Mouse (Mus musculus): ENCODE measurements around the gene Alg9. TPM values are rescaled to one million over a fixed set of nuclear protein-coding genes. Genes with fewer than 3 reads are reported as not detected.

Alg9 gene
- polyA plus RNA-seq, 1 experiment from 2014 or later = 44.3 TPM

DNA sequence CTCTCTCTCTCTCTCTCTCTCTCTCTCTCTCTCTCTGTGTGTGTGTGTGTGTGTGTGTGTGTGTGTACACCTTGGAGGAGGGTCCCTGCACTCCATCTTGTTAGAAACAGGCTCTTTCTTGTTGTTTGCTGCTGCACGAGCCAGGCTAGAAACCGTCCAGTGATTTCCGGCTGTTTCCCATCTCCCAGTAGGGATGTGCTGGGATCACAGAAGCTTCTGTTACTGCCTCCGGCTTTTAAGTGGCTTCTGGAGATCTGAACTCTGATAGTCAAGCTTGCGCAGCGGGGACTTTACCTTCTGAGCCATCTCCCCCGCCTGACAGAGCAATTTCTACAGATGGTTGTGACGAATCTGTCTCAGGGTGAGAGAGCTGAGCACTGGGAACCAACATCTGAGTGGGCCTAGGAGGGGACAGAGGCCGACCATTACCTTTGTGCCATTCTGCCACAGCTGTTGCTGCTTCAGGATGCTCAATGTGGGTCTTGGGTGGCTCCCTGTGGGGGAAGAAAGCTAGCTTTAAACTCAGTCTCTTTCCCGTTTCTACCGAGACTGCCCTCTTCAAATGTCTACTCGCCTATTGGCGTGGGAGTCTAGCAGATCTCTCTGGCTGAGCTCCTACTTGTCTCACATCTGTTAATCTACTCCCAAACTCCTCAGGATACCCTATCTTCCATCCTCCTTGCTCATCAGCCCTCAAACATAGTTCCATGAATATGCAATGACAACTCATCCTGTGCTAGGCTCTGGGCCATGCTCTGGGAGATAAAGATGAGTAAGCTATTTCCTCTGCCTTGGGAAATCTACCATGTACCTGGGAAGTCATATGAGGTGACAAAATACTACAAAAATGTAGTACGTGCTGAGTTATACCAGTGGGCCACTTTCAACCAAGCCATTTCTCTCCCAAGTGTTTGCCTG, 33.7 kb upstream of the Alg9 start:
- no peak overlapping the region for H3K4me3 ChIP-seq (ENCODE audit: low read length)
- no peak overlapping the region for H3K9ac ChIP-seq (replicated peaks; ENCODE audit: low read length)
- no peak for ATAC-seq (ENCODE audit: low FRiP score, low TSS enrichment)
- WGBS = 88% methylated on average over 14 of the region's 14 CpGs
- H3K36me3 ChIP-seq (ENCODE audit: insufficient read depth, low read length) = no peaks in the 10 kb centered on the region
- no peak overlapping the region for H3K27ac ChIP-seq (ENCODE audit: low read length)
- no peaks in the 10 kb centered on the region for H3K9me3 ChIP-seq (ENCODE audit: low read length)
- peaks cover 11% of the 10 kb centered on the region for H3K4me1 ChIP-seq (ENCODE audit: insufficient read depth, low read length)
- no peak overlapping the region for H3K4me2 ChIP-seq (replicated peaks; ENCODE audit: low read depth, low read length)
- H3K27me3 ChIP-seq (ENCODE audit: insufficient read depth, low read length) = no peaks in the 10 kb centered on the region

DNA sequence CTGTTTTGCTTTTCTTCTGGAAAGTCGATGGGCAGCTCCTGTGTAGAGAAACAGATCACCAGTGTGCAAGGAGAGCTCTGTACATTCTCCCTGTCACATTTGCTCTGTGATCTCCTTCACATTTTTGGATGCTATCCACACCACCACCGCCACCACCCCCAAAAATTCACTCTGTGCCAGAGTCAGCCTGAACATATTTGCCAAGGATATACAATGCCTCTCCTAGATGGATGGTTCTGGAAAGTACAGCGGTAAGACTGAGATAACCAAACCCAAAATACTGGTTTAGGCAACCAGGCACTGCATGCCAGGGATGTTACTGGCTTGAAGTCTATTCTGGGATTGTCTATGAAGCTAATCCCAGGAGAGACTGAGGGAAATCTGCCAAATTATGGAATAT, 32.6 kb upstream of the Alg9 start:
- Histone ChIP-seq H3K4me1 (ENCODE audit: insufficient read depth, low read length) (peaks cover 11% of the 10 kb centered on the region), H3K36me3 (ENCODE audit: insufficient read depth, low read length) (no peaks in the 10 kb centered on the region), H3K9me3 (ENCODE audit: low read length) (no peaks in the 10 kb centered on the region), H3K27me3 (ENCODE audit: insufficient read depth, low read length) (no peaks in the 10 kb centered on the region), H3K4me2 (replicated peaks; ENCODE audit: low read depth, low read length) (no peak overlapping the region), H3K4me3 (ENCODE audit: low read length) (no peak overlapping the region), H3K9ac (replicated peaks; ENCODE audit: low read length) (no peak overlapping the region), H3K27ac (ENCODE audit: low read length) (no peak overlapping the region)
- ATAC-seq (ENCODE audit: low FRiP score, low TSS enrichment) = no peak
- 82% methylated on average over 3 of the region's 3 CpGs for WGBS

DNA sequence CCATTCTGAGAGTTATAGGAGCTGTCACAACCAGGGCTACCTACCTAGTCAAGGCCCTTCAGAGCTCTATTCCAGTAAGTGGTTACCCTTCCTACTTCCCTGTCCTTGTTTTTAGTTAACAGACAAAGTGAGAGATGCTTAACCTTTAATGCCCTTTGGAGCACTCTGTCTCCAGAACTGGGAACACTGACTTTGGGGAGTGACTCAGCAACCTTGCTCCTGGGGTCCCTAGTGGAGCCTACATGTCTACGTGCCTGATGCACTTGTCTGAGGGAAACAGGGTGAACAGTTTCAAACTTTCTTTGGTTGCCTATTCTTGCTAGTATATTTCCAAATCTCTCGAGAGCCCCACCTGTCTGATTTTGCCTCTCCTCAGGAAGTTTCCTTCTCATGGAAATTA, 32.1 kb upstream of the Alg9 start:
- Histone ChIP-seq H3K36me3 (ENCODE audit: insufficient read depth, low read length) (no peaks in the 10 kb centered on the region), H3K27me3 (ENCODE audit: insufficient read depth, low read length) (no peaks in the 10 kb centered on the region)
- 74% methylated on average over 2 of the region's 2 CpGs for WGBS

DNA sequence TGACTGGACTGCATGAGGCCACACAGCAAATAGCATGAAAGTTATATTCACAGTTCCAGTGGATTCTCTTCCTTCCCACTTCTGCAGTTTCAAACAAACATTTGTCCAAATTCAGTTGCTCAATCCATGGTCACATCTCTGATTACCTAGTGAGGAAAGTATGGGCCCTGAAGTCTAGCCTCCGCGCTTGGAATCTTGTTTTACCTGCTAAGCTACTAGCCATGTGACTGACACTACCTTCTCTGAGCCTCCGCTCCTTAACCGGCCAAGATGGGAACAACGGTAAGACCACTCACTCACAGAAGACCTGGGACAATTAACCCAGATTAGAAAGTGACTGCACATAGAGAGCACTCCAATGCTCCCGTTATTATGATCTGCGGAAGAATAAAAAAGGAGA, 29.0 kb upstream of the Alg9 start:
- Histone ChIP-seq H3K9me3 (ENCODE audit: low read length) (no peaks in the 10 kb centered on the region), H3K9ac (replicated peaks; ENCODE audit: low read length) (peak overlapping the region; percentile 74), H3K4me1 (ENCODE audit: insufficient read depth, low read length) (0 out of 2 replicates have a peak, but pooled peaks cover 6% of the 10 kb centered on the region), H3K27me3 (ENCODE audit: insufficient read depth, low read length) (no peaks in the 10 kb centered on the region), H3K36me3 (ENCODE audit: insufficient read depth, low read length) (no peaks in the 10 kb centered on the region), H3K27ac (ENCODE audit: low read length) (peak overlapping the region; percentile 88), H3K4me2 (replicated peaks; ENCODE audit: low read depth, low read length) (peak overlapping the region; percentile 62), H3K4me3 (ENCODE audit: low read length) (peak overlapping the region; percentile 58)
- ATAC-seq (ENCODE audit: low FRiP score, low TSS enrichment) = peak; percentile 62; the same call in 1 of the 2 replicates
- WGBS = 11% methylated on average over 7 of the region's 7 CpGs

More for the DNA sequence above, 32.1 kb upstream of the Alg9 start:
- ATAC-seq (ENCODE audit: low FRiP score, low TSS enrichment) = no peak
- H3K9me3 ChIP-seq (ENCODE audit: low read length) = no peaks in the 10 kb centered on the region
- no peak overlapping the region for H3K9ac ChIP-seq (replicated peaks; ENCODE audit: low read length)
- no peak overlapping the region for H3K4me3 ChIP-seq (ENCODE audit: low read length)
- no peak overlapping the region for H3K4me2 ChIP-seq (replicated peaks; ENCODE audit: low read depth, low read length)
- no peak overlapping the region for H3K27ac ChIP-seq (ENCODE audit: low read length)
- peaks cover 11% of the 10 kb centered on the region for H3K4me1 ChIP-seq (ENCODE audit: insufficient read depth, low read length)

DNA sequence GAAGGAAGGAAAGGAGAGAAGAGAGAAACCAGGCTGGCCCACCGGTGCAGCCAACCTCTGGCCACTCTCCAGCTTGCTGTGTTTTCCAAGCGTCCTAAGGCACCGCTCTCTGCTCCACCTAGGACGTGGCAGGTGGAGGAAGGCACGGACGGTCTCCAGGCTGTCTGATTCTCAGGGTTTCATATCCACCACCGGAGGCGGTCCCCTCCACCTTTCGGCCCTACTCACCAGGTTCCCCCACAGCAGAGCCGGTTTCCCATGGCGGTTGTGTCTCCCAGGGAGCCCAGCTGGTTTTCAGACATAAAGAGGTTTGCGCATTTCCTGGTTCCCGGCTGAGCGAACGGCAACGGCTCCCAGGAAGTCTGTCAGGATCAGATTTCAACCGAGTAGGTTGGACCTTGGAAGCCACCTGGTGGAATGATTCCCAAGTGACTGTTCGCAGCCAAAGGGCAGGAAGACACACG, 28.6 kb upstream of the Alg9 start, which contains the start of gene 2310030G06Rik:
TSS of gene 2310030G06Rik (minus strand) at position 323 of the 464 bp plus-strand sequence.
- H3K4me1 ChIP-seq (ENCODE audit: insufficient read depth, low read length) = peaks cover 6% of the 10 kb centered on the region; the same call in 1 of the 2 replicates
- no peaks in the 10 kb centered on the region for H3K27me3 ChIP-seq (ENCODE audit: insufficient read depth, low read length)
- H3K9me3 ChIP-seq (ENCODE audit: low read length) = no peaks in the 10 kb centered on the region
- 0% methylated on average over 19 of the region's 19 CpGs for WGBS
- peak within 1 kb of the TSS; percentile 58 for H3K4me3 ChIP-seq (ENCODE audit: low read length)
- peak within 1 kb of the TSS; percentile 74 for H3K9ac ChIP-seq (replicated peaks; ENCODE audit: low read length)
- peak; percentile 87 for ATAC-seq (ENCODE audit: low FRiP score, low TSS enrichment)
- peak within 1 kb of the TSS; percentile 62 for H3K4me2 ChIP-seq (replicated peaks; ENCODE audit: low read depth, low read length)
- H3K36me3 ChIP-seq (ENCODE audit: insufficient read depth, low read length) = no peaks in the 10 kb centered on the region
- peak within 1 kb of the TSS; percentile 88 for H3K27ac ChIP-seq (ENCODE audit: low read length)

DNA sequence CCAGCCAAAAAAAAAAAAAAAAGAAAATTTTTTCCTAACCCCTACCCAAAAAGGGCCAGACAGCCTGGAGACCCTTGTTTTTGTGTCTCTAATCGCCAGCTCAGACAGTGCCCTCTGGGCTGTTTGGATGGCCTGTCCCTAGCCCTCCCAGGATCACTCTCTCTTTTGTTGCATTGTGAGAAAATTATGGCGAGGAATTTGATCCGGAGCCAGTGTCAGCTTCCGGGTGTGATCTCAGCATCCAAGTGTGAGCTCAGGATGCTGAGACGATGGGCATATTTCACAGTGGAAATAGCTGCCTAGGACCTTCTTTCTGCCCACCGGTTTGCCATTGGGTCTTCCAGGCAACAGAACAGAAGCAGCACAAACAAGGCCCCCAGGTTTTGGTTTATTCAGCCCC, 24.1 kb upstream of the Alg9 start:
- Histone ChIP-seq H3K27ac (ENCODE audit: low read length) (no peak overlapping the region), H3K4me1 (ENCODE audit: insufficient read depth, low read length) (peaks cover 21% of the 10 kb centered on the region), H3K27me3 (ENCODE audit: insufficient read depth, low read length) (no peaks in the 10 kb centered on the region), H3K36me3 (ENCODE audit: insufficient read depth, low read length) (no peaks in the 10 kb centered on the region), H3K9me3 (ENCODE audit: low read length) (no peaks in the 10 kb centered on the region), H3K4me2 (replicated peaks; ENCODE audit: low read depth, low read length) (no peak overlapping the region), H3K4me3 (ENCODE audit: low read length) (no peak overlapping the region), H3K9ac (replicated peaks; ENCODE audit: low read length) (no peak overlapping the region)
- ATAC-seq (ENCODE audit: low FRiP score, low TSS enrichment) = no peak
- WGBS = 66% methylated on average over 6 of the region's 6 CpGs

DNA sequence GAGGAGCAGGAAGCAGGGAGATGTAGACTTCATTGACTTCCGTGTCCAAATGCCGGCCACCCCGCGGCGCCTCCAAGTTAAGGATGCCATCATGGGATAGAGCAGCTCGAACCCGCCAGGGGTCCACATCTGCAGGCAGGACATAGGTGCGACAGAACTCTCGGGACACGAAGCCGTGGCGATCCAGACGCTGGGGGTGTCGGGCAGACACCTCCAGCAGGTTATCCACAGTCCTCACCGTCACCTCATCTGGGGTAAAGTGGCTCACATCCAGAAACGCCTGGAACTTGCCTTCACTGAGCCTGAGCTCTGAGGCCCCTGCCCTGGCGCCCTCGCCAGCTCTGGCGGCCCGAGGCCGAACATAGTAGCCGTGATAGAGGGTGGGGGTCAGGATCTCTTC, 23.5 kb upstream of the Alg9 start, which contains the start of gene Cryab:
TSS of gene Cryab (plus strand) at position 3 of the 400 bp plus-strand sequence.
- Histone ChIP-seq H3K4me2 (replicated peaks; ENCODE audit: low read depth, low read length) (no peak within 1 kb of the TSS), H3K4me3 (ENCODE audit: low read length) (no peak within 1 kb of the TSS), H3K27ac (ENCODE audit: low read length) (peak within 1 kb of the TSS; percentile 81), H3K9me3 (ENCODE audit: low read length) (no peaks in the 10 kb centered on the region), H3K27me3 (ENCODE audit: insufficient read depth, low read length) (no peaks in the 10 kb centered on the region), H3K4me1 (ENCODE audit: insufficient read depth, low read length) (peaks cover 17% of the 10 kb centered on the region), H3K9ac (replicated peaks; ENCODE audit: low read length) (0 out of 2 replicates have a peak within 1 kb of the TSS, but pooled peaks have one; percentile 22), H3K36me3 (ENCODE audit: insufficient read depth, low read length) (no peaks in the 10 kb centered on the region)
- ATAC-seq (ENCODE audit: low FRiP score, low TSS enrichment) = no peak
- WGBS = 73% methylated on average over 22 of the region's 22 CpGs

DNA sequence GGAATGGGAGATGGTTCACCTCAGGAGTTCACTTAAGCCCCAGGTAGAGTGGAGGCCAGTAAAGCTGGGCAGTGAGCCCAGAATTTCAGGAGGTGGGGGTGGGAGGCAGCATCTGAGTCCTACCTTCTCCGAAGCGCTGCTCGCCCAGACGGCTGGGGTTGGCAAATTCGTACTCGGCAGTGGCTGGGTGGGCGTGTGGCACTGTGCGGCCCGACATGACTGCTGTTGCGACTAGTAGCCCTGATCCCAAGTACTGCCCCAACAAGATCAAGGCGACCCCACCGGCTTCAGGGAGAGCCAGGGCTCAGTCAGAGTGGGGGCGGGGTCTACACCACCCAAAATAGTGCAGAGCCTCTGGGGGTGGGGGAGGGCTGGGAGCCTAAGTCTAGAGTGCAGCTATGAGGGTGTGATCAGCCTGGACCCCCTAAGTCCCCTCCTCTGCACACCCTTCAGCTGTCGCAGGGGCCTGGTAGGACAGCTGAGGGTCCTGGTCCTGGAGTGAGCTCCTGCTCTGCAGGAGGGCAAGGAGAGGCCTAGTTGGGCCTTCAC, 22.7 kb upstream of the Alg9 start, which contains the start of gene Hspb2:
TSS of gene Hspb2 (minus strand) at position 301 of the 549 bp plus-strand sequence.
- Histone ChIP-seq H3K36me3 (ENCODE audit: insufficient read depth, low read length) (no peaks in the 10 kb centered on the region), H3K4me2 (replicated peaks; ENCODE audit: low read depth, low read length) (peak within 1 kb of the TSS; percentile 37), H3K9ac (replicated peaks; ENCODE audit: low read length) (0 out of 2 replicates have a peak within 1 kb of the TSS, but pooled peaks have one; percentile 35), H3K27me3 (ENCODE audit: insufficient read depth, low read length) (no peaks in the 10 kb centered on the region), H3K4me1 (ENCODE audit: insufficient read depth, low read length) (peaks cover 17% of the 10 kb centered on the region), H3K9me3 (ENCODE audit: low read length) (no peaks in the 10 kb centered on the region), H3K27ac (ENCODE audit: low read length) (peak within 1 kb of the TSS; percentile 81), H3K4me3 (ENCODE audit: low read length) (peak within 1 kb of the TSS; percentile 25)
- ATAC-seq (ENCODE audit: low FRiP score, low TSS enrichment) = peak; percentile 69
- WGBS = 64% methylated on average over 14 of the region's 14 CpGs

DNA sequence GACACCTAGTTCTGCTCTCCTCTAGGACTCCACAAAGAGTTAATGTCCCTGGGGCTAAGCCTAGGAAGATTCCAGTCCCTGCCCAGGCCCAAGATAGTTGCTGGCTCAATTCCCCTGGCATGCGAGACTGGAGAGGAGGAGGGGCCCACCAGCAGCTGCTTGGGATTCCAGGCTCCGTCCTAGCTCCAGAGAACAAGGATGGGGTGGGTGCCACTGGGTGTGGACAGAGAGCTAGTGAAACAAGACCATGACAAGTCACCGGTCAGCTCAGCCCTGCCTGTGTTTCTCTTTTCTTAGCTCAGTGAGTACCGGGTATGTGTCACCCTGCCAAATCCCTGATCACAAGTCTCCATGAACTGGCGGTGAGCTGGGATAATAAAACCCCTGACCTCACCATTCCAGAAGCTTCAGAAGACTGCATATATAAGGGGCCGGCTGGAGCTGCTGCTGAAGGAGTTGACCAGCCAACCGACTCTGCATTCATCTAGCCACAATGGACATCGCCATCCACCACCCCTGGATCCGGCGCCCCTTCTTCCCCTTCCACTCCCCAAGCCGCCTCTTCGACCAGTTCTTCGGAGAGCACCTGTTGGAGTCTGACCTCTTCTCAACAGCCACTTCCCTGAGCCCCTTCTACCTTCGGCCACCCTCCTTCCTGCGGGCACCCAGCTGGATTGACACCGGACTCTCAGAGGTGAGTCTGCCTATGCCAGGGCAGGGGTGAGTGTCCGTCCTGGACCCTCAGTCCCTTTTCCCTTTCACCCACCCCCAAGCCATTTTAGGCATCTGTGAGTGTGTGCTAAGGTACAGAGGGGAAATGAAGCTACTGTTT, 21.8 kb upstream of the Alg9 start:
- Histone ChIP-seq H3K27me3 (ENCODE audit: insufficient read depth, low read length) (no peaks in the 10 kb centered on the region), H3K4me2 (replicated peaks; ENCODE audit: low read depth, low read length) (peak overlapping the region; percentile 37), H3K9me3 (ENCODE audit: low read length) (no peaks in the 10 kb centered on the region), H3K9ac (replicated peaks; ENCODE audit: low read length) (0 out of 2 replicates have a peak overlapping the region, but pooled peaks have one; percentile 12), H3K36me3 (ENCODE audit: insufficient read depth, low read length) (no peaks in the 10 kb centered on the region), H3K27ac (ENCODE audit: low read length) (peak overlapping the region; percentile 81), H3K4me1 (ENCODE audit: insufficient read depth, low read length) (peaks cover 17% of the 10 kb centered on the region), H3K4me3 (ENCODE audit: low read length) (peak overlapping the region; percentile 25)
- ATAC-seq (ENCODE audit: low FRiP score, low TSS enrichment) = peak; percentile 93
- WGBS = 53% methylated on average over 17 of the region's 17 CpGs

Data from kidney, embryonic 16.5 days (tissue).